Mouse (Mus musculus): ENCODE data around the gene Tfeb. TPM values are rescaled to one million over a fixed set of nuclear protein-coding genes. Genes with fewer than 3 reads are reported as not detected.

The Tfeb gene
- polyA plus RNA-seq, 1 experiment = 8.7 TPM

DNA sequence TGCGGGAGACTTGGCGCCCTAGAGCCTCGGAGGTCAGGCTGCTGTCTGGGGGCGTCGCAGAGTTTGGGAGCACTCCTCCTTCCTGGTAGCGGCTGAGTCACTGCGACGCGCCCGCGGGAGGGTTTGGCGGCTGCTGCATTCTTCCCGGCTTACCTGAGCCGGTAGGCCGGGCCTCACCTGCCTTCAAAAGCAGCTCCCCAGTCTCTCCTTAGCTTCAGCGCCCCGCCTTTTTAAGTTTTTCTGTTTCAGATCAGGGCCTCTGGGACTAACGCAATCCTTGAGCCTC is 97.6 kb downstream of the Tfeb start, which contains the start of gene Mdfi:
TSS of gene Mdfi (minus strand) at position 210 of the 286 bp plus-strand sequence.
- H3K27ac ChIP-seq (replicated peaks; ENCODE audit: low read depth, low read length) = no peak within 1 kb of the TSS
- peaks cover 2% of the 10 kb centered on the region; the same call in 1 of the 2 replicates for H3K4me1 ChIP-seq (ENCODE audit: control insufficient read depth, insufficient read depth, insufficient read length, low read length)
- H3K4me3 ChIP-seq (ENCODE audit: insufficient read depth, low read depth, low read length) = peak within 1 kb of the TSS; percentile 51

- H3K27ac ChIP-seq (replicated peaks; ENCODE audit: low read depth, low read length) = no peak overlapping the region
These were observed 101.0 kb downstream of the Tfeb start for GRCm38 (mm10) chr17:47837808-47838207.

DNA sequence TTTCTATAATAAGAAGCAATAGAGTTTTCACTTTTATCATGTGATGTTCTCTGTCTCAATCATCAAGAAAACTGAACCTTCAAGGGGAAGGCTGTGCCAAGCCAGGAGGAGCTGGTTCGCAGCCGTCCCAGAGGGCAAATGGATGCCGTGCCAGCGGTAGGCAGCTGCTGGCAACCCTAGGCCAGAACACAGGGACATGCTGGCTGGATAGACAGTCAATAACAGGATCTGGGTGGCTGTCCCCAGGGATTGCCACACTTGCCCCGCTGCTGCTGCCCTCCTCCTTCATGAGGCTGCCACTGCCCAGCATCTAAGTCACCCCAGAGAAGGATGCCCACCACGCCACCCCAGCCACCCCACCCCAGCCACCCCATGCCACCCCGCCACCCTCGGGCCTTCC is 104.7 kb downstream of the Tfeb start:
- Histone ChIP-seq H3K4me1 (ENCODE audit: control insufficient read depth, insufficient read depth, insufficient read length, low read length) (peaks cover 8% of the 10 kb centered on the region; the same call in 1 of the 2 replicates), H3K4me3 (ENCODE audit: insufficient read depth, low read depth, low read length) (no peak overlapping the region), H3K27ac (replicated peaks; ENCODE audit: low read depth, low read length) (no peak overlapping the region)

More at GRCm38 (mm10) chr17:47837808-47838207, 101.0 kb downstream of the Tfeb start:
- Histone ChIP-seq H3K4me3 (ENCODE audit: insufficient read depth, low read depth, low read length) (no peak overlapping the region), H3K4me1 (ENCODE audit: control insufficient read depth, insufficient read depth, insufficient read length, low read length) (peaks cover 6% of the 10 kb centered on the region)

Other genes with a start within 250 kb of the Tfeb start
- 6.8 and 8.9 TPM in 2 replicates for gene Taf8, start 234.7 kb upstream of the Tfeb start, polyA plus RNA-seq (2012; ENCODE audit: insufficient read depth, insufficient read length, missing spikeins)
- 40.4 and 48.4 TPM in 2 replicates for gene Ccnd3, start 232.0 kb upstream of the Tfeb start, polyA plus RNA-seq (2012; ENCODE audit: insufficient read depth, insufficient read length, missing spikeins)
- 8.6 and 11.0 TPM in 2 replicates for gene Bysl, start 125.5 kb upstream of the Tfeb start, polyA plus RNA-seq (2012; ENCODE audit: insufficient read depth, insufficient read length, missing spikeins)
- gene Med20, start 125.4 kb upstream of the Tfeb start, polyA plus RNA-seq (2012; ENCODE audit: insufficient read depth, insufficient read length, missing spikeins) = 10.7 and 18.0 TPM in 2 replicates
- 1.2 and 5.0 TPM in 2 replicates for gene Gm20517, start 125.4 kb upstream of the Tfeb start, polyA plus RNA-seq (2012; ENCODE audit: insufficient read depth, insufficient read length, missing spikeins)
- gene Usp49, start 106.3 kb upstream of the Tfeb start, polyA plus RNA-seq (2012; ENCODE audit: insufficient read depth, insufficient read length, missing spikeins) = 2.1 and 3.3 TPM in 2 replicates
- gene Tomm6, start 48.6 kb upstream of the Tfeb start, polyA plus RNA-seq (2012; ENCODE audit: insufficient read depth, insufficient read length, missing spikeins) = 306 and 307 TPM in 2 replicates
- 1.3 and 3.4 TPM in 2 replicates for gene Frs3, start 48.0 kb upstream of the Tfeb start, polyA plus RNA-seq (2012; ENCODE audit: insufficient read depth, insufficient read length, missing spikeins)
- 1.3 TPM in 1 of 2 replicates, not detected in the other for gene Gm21981, start 42.6 kb upstream of the Tfeb start, polyA plus RNA-seq (2012; ENCODE audit: insufficient read depth, insufficient read length, missing spikeins)
- 3.5 and 3.6 TPM in 2 replicates for gene Prickle4, start 42.3 kb upstream of the Tfeb start, polyA plus RNA-seq (2012; ENCODE audit: insufficient read depth, insufficient read length, missing spikeins)
- gene Pgc, start 10.2 kb upstream of the Tfeb start, polyA plus RNA-seq (2012; ENCODE audit: insufficient read depth, insufficient read length, missing spikeins) = not detected in 2 replicates
- gene Mdfi, start 97.7 kb downstream of the Tfeb start, polyA plus RNA-seq (2012; ENCODE audit: insufficient read depth, insufficient read length, missing spikeins) = not detected in 2 replicates
- 8.5 and 9.2 TPM in 2 replicates for gene Foxp4, start 187.6 kb downstream of the Tfeb start, polyA plus RNA-seq (2012; ENCODE audit: insufficient read depth, insufficient read length, missing spikeins)